Mouse (Mus musculus): ENCODE measurements at regions not wholly inside any gene's neighbourhood (a gene's known extent, or its start where the extent isn't known, plus 50 kb on each side); places are given as distances from the start of the nearest gene placed in this dataset.

GRCm38 (mm10) chr12:61470092-61470491 is 52.9 kb upstream of the Lrfn5 start:
- in situ Hi-C loops (cut with MboI; ENCODE audit: low sequenced_read_pairs in 2 of 2, unreplicated experiment in 2 of 2): no loop called here

More at GRCm38 (mm10) chr12:61470092-61470491, 52.9 kb upstream of the Lrfn5 start:
- no peaks in the 10 kb centered on the region for H3K36me3 ChIP-seq (ENCODE audit: control insufficient read depth, insufficient read depth, low read length, poor library complexity, severe bottlenecking)
- H3K4me1 ChIP-seq (ENCODE audit: control insufficient read depth in 2 of 2, insufficient read depth in 2 of 2, low read length in 2 of 2, poor library complexity in 1 of 2): peaks cover 0 to 5% of the 10 kb centered on the region in 2 experiments; a peak in 1 of 4 replicates
- H3K9me3 ChIP-seq (ENCODE audit: control insufficient read depth, insufficient read depth, low read depth, low read length): no peaks in the 10 kb centered on the region
- no peak for TF ChIP-seq MAFK (IDR thresholded peaks at IDR 0.05; ENCODE audit: insufficient read depth, low read depth, low read length)
- no peak for TF ChIP-seq HCFC1 (IDR thresholded peaks at IDR 0.05; ENCODE audit: borderline replicate concordance, insufficient read depth, low read length)
- TF ChIP-seq ZC3H11A (IDR thresholded peaks at IDR 0.05; ENCODE audit: borderline replicate concordance, low read depth, low read length): no peak
- TF ChIP-seq ZNF384 (IDR thresholded peaks at IDR 0.05; ENCODE audit: low read depth, low read length): no peak
- no peak for TF ChIP-seq CHD2 (IDR thresholded peaks at IDR 0.05; ENCODE audit: low read depth, low read length)
- H3K9ac ChIP-seq (ENCODE audit: insufficient read depth, low read depth, low read length, poor library complexity, severe bottlenecking): no peak overlapping the region
- no peak overlapping the region for H3K4me3 ChIP-seq (ENCODE audit: insufficient read depth in 1 of 2, low read depth in 1 of 2, low read length in 2 of 2, poor library complexity in 1 of 2, severe bottlenecking in 1 of 2)
- no peak overlapping the region for H3K27ac ChIP-seq (ENCODE audit: insufficient read depth, low read depth, low read length, poor library complexity, severe bottlenecking)
- DNase-seq (ENCODE audit: low read depth, low spot score): peak; percentile 12
